Mouse (Mus musculus): Measurements from ENCODE around the gene Ifrd2.

DNA sequence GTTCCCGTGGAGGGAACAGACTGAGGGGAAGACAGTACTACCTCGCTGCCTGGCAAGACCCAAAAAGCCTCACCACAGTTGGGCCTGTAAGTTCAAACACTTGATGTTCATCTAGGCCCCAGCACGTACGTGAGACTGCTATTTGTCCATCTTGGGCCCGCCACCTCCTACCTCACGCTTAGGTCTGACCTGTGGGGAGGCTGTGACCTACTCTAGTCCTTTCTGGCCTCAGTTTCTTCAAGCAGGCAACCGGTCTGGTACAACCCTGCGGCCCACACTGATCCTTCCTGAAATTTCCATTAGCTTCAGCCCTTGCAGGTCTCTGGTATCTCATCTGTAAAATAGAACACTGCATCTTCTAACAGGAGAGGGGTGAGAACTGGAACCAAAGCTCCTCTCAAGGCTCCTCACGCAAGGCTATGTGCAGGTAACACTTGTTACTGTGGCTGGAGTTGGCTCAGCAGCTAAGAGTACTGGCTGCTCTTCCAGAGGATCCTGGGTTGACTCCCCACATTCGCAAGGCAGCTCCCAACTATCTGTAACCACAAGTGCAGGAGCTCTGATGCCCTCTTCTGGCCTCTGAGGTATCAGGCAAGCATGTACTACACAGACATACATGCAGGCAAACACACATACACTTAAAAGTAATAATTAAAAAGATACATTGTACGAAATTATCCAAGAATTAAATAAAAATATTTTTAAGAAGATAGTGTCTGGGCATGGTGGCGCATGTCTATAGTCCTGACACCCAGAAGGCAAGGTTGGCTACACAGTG, 38.1 kb downstream of the Ifrd2 start:
- TF ChIP-seq POLR2A (IDR thresholded peaks at IDR 0.05; ENCODE audit: low read depth, low read length) (no peak), CTCF (IDR thresholded peaks at IDR 0.05; ENCODE audit: borderline replicate concordance, insufficient read depth, low read length) (no peak)
